Mouse (Mus musculus): ENCODE data around the gene Gns. TPM values are rescaled to one million over a fixed set of nuclear protein-coding genes. Genes with fewer than 3 reads are reported as not detected.

Gns gene
- total RNA-seq, 2 experiments from 2014 or later: 67.8 to 72.4 TPM

Other genes starting within 250 kb of the Gns start
- 1 to 10 TPM; 2.0 to 3.0 TPM for gene Tbc1d30, start 13.8 kb upstream of the Gns start, total RNA-seq (2021)
- gene Rassf3, start 111.3 kb downstream of the Gns start, total RNA-seq (2021): 100 to 1,000 TPM; 146 to 157 TPM
- gene Tbk1, start 221.7 kb downstream of the Gns start, total RNA-seq (2021): 10 to 100 TPM; 16.7 to 20.4 TPM